Mouse (Mus musculus) v-Abl transformed pro-B cells (cell line): Measurements from ENCODE around the gene Thada.

Source experiments
- in situ Hi-C, 2 experiments: fragments of 400-800 bp; cut with MboI; formaldehyde crosslinking; loops; one replicate each; pipeline ENCODE4 v1.15.1; 2025; ENCODE audit not compliant: unreplicated experiment in 2 of 2

The Thada gene

GRCm38 (mm10) chr17:84180715-84181501 lies 285.1 kb downstream of the Thada start:
- in situ Hi-C loops: loop anchor here (5.0 kb wide), 2 partner anchors 34 to 59 kb away; no protein-coding TSS in a partner anchor

- in situ Hi-C loops: loop anchor here (5.0 kb wide), 2 partner anchors 33 to 58 kb away; no protein-coding TSS in a partner anchor
These were observed 286.0 kb downstream of the Thada start for GRCm38 (mm10) chr17:84179973-84180365.

GRCm38 (mm10) chr17:84179026-84179972 lies 286.7 kb downstream of the Thada start:
- in situ Hi-C loops: no loop called here

GRCm38 (mm10) chr17:84177481-84177880 lies 288.5 kb downstream of the Thada start:
- in situ Hi-C loops: no loop called here

GRCm38 (mm10) chr17:84176446-84176845 lies 289.6 kb downstream of the Thada start:
- in situ Hi-C loops: no loop called here

- in situ Hi-C loops: no loop called here
These were observed 290.8 kb downstream of the Thada start for GRCm38 (mm10) chr17:84175196-84175595.

GRCm38 (mm10) chr17:84167377-84167776 lies 298.6 kb downstream of the Thada start:
- in situ Hi-C loops: no loop called here

GRCm38 (mm10) chr17:84166135-84166860 lies 299.7 kb downstream of the Thada start:
- in situ Hi-C loops: no loop called here

- in situ Hi-C loops: no loop called here
These were observed 300.3 kb downstream of the Thada start for GRCm38 (mm10) chr17:84165735-84166134.

- in situ Hi-C loops: no loop called here
These were observed 301.9 kb downstream of the Thada start for GRCm38 (mm10) chr17:84164146-84164545.

- in situ Hi-C loops: no loop called here
These were observed 302.8 kb downstream of the Thada start for GRCm38 (mm10) chr17:84163066-84163785.

- in situ Hi-C loops: no loop called here
These were observed 303.7 kb downstream of the Thada start for GRCm38 (mm10) chr17:84162211-84162760.

- in situ Hi-C loops: no loop called here
These were observed 304.7 kb downstream of the Thada start for GRCm38 (mm10) chr17:84161231-84161854.

GRCm38 (mm10) chr17:84158891-84159290 lies 307.1 kb downstream of the Thada start:
- in situ Hi-C loops: no loop called here

GRCm38 (mm10) chr17:84158461-84158795 lies 307.6 kb downstream of the Thada start:
- in situ Hi-C loops: no loop called here

- in situ Hi-C loops: no loop called here
These were observed 308.1 kb downstream of the Thada start for GRCm38 (mm10) chr17:84157743-84158460.

- in situ Hi-C loops: no loop called here
These were observed 309.0 kb downstream of the Thada start for GRCm38 (mm10) chr17:84156748-84157742.

GRCm38 (mm10) chr17:84156227-84156573 lies 309.8 kb downstream of the Thada start:
- in situ Hi-C loops: no loop called here
